Mouse (Mus musculus) neural tube, embryonic 15.5 days (tissue): ENCODE measurements at regions not wholly inside any gene's neighbourhood (a gene's known extent, or its start where the extent isn't known, plus 50 kb on each side); places are given as distances from the start of the nearest gene placed in this dataset.

Source experiments
- ATAC-seq: fragments of 200-750 bp; cut with Nextera tagmentation; 2 replicates; pipeline ENCODE4 v1.8.0; 2017; ENCODE audit warnings: mild to moderate bottlenecking, moderate TSS enrichment, moderate library complexity; ENCODE audit not compliant: low FRiP score
- H3K27ac ChIP-seq: fragments of 300-500 bp; sonication (generic); replicated peaks from 2 replicates; pipeline ENCODE4 v1.5.1; 2015; ENCODE audit warnings: mild to moderate bottlenecking, inconsistent platforms
- H3K27me3 ChIP-seq: fragments of 300-500 bp; sonication (generic); replicated peaks from 2 replicates; pipeline ENCODE4 v1.6.1; 2015; ENCODE audit warnings: inconsistent platforms
- H3K36me3 ChIP-seq: fragments of 300-500 bp; sonication (generic); 2 replicates; pipeline ENCODE4 v1.6.1; 2015; ENCODE audit warnings: inconsistent platforms
- H3K4me1 ChIP-seq: fragments of 300-500 bp; sonication (generic); 2 replicates; pipeline ENCODE4 v1.6.1; 2015; ENCODE audit warnings: inconsistent platforms
- H3K4me2 ChIP-seq: fragments of 300-500 bp; sonication (generic); 2 replicates; pipeline ENCODE4 v1.6.1; 2015; ENCODE audit warnings: inconsistent platforms, mild to moderate bottlenecking, moderate library complexity
- H3K4me3 ChIP-seq: fragments of 300-500 bp; sonication (generic); replicated peaks from 2 replicates; pipeline ENCODE4 v1.5.1; 2015; ENCODE audit warnings: mild to moderate bottlenecking, inconsistent platforms
- H3K9ac ChIP-seq: fragments of 300-500 bp; sonication (generic); replicated peaks from 2 replicates; pipeline ENCODE4 v1.6.1; 2015; ENCODE audit warnings: mild to moderate bottlenecking, inconsistent platforms
- H3K9me3 ChIP-seq: fragments of 300-500 bp; sonication (generic); replicated peaks from 2 replicates; pipeline ENCODE4 v1.6.1; 2016; ENCODE audit warnings: inconsistent platforms
- WGBS: fragments of 180-500 bp; shearing (Covaris S2); methylation state at CpG from one replicate; pipeline ENCODE4 v1.1.7; 2015; ENCODE audit warnings: mixed read lengths; 5-methylcytosine and 5-hydroxymethylcytosine counted together

- H3K9me3 ChIP-seq: no peaks in the 10 kb centered on the region
- no peaks in the 10 kb centered on the region for H3K27me3 ChIP-seq
- no peak overlapping the region for H3K4me3 ChIP-seq
- H3K4me2 ChIP-seq: no peak overlapping the region
- H3K36me3 ChIP-seq: no peaks in the 10 kb centered on the region
- no peak overlapping the region for H3K9ac ChIP-seq
- peak overlapping the region; percentile 48 for H3K27ac ChIP-seq
- WGBS: 17% methylated on average over 9 of the region's 9 CpGs
- H3K4me1 ChIP-seq: peaks cover 6% of the 10 kb centered on the region
- no peak for ATAC-seq
These were observed 68.2 kb upstream of the Shb start for GRCm38 (mm10) chr4:45600520-45600919.

GRCm38 (mm10) chr4:45593435-45593991 is 61.2 kb upstream of the Shb start:
- Histone ChIP-seq H3K27ac (no peak overlapping the region), H3K27me3 (peaks cover 17% of the 10 kb centered on the region; the same call in 1 of the 2 replicates), H3K9ac (no peak overlapping the region), H3K36me3 (no peaks in the 10 kb centered on the region), H3K4me3 (no peak overlapping the region), H3K4me1 (peaks cover 9% of the 10 kb centered on the region), H3K9me3 (no peaks in the 10 kb centered on the region), H3K4me2 (no peak overlapping the region)
- 84% methylated on average over 3 of the region's 3 CpGs for WGBS
- ATAC-seq: no peak

DNA sequence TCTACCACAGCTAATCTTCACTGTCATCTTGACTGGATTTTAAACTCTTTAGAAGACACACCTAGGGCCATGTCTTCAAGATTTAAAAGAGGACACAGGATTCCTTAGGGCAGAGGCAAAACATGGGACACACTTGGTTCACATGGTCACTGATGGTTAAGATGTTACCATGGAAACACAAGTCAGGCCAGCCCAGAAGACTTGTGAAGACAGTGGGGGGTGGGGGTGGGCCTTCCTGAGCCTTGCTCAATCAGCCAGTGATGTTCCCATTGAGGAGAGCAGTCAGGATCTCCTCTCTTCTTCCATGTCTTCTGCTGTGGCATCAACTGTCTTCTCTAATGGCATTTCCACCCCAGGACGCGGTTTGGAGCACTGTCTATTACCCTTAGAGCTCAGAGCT is 60.5 kb upstream of the Shb start:
- H3K27ac ChIP-seq: no peak overlapping the region
- no peaks in the 10 kb centered on the region for H3K9me3 ChIP-seq
- WGBS: 69% methylated on average over 2 of the region's 2 CpGs
- H3K36me3 ChIP-seq: no peaks in the 10 kb centered on the region
- peaks cover 9% of the 10 kb centered on the region for H3K4me1 ChIP-seq
- no peak overlapping the region for H3K4me3 ChIP-seq
- H3K27me3 ChIP-seq: peaks cover 17% of the 10 kb centered on the region; the same call in 1 of the 2 replicates
- ATAC-seq: no peak
- no peak overlapping the region for H3K9ac ChIP-seq
- no peak overlapping the region for H3K4me2 ChIP-seq

DNA sequence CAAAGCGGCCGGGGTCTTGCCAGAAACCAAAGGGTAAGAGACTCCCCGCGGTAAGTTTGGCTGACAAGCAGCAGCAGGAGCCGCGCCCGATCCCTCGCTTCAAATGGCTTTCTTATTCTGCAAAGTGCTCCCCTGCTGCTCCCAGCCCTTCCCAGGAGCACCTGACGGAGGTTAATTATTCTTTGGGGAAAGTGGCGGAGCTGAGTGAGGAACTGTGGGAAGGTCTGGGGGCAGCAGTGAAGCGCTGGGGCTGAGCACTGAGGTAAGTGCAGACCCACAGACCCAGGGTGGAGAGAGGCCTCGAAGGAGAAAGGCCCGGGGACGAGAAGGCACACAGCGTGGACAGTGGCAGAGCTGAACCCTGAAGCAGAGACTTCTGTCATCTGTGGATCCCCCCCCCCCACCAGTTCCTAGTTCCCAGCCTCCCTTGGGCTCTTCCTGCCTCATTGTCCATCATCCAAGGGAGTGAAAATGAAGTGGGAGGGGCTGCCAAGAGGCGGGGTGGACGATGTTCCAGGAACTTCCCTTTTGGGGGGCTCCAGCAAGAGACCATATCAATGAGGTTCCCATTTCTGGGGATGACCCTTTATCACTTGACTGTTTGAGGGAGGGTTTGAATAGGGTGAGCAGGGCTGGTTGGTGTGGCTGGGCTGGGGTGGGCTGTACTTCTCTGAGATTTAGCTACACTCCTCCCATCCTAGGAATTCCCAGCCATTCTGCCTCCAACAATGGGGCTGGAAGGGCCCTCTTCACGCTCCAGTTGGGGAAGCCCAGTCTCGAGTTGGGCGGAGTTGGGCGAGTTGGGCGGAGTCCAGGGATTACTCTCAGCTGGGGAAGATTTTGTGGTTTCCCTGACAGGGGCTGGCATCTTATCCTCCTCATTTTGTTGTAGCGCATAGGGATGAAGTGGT is 59.4 kb upstream of the Shb start:
- Histone ChIP-seq H3K4me2 (peak overlapping the region; percentile 51), H3K27ac (no peak overlapping the region), H3K9me3 (no peaks in the 10 kb centered on the region), H3K36me3 (no peaks in the 10 kb centered on the region), H3K27me3 (peaks cover 17% of the 10 kb centered on the region; the same call in 1 of the 2 replicates), H3K4me3 (peak overlapping the region; percentile 14), H3K4me1 (peaks cover 9% of the 10 kb centered on the region), H3K9ac (no peak overlapping the region)
- 7% methylated on average over 23 of the region's 23 CpGs for WGBS
- no peak for ATAC-seq

DNA sequence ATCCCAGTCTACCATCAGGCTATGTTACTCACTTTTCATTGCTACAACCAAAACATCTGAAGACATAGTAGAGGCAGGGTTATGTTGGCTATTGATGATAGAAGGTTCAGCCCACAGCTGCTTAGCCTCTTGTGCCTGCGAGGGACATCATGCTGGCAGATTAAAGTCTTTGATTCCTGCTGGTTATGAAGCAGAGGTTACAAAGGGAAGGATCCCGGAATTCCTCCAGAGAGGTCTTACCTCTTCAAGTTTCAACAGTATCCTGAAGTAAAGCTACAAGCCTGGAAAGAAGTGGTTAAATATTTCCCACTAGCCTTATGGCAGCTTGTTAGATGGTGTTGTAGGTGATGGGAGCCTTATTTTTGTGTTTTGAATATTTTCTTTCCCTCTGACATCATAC is 58.6 kb upstream of the Shb start:
- Histone ChIP-seq H3K4me1 (peaks cover 9% of the 10 kb centered on the region), H3K9ac (no peak overlapping the region), H3K27me3 (peaks cover 17% of the 10 kb centered on the region; the same call in 1 of the 2 replicates), H3K36me3 (no peaks in the 10 kb centered on the region), H3K4me3 (peak overlapping the region; percentile 14; the same call in 1 of the 2 replicates), H3K27ac (no peak overlapping the region), H3K9me3 (no peaks in the 10 kb centered on the region), H3K4me2 (peak overlapping the region; percentile 51; the same call in 1 of the 2 replicates)
- ATAC-seq: no peak
- WGBS: 16% methylated on average over 2 of the region's 2 CpGs

GRCm38 (mm10) chr4:45588322-45588721 is 56.1 kb upstream of the Shb start:
- Histone ChIP-seq H3K4me3 (no peak overlapping the region), H3K9ac (no peak overlapping the region), H3K27ac (no peak overlapping the region), H3K4me2 (no peak overlapping the region), H3K9me3 (no peaks in the 10 kb centered on the region), H3K36me3 (no peaks in the 10 kb centered on the region), H3K4me1 (peaks cover 9% of the 10 kb centered on the region), H3K27me3 (peaks cover 24% of the 10 kb centered on the region)
- 32% methylated on average over 3 of the region's 3 CpGs for WGBS
- no peak for ATAC-seq

GRCm38 (mm10) chr4:45587202-45587601 is 54.9 kb upstream of the Shb start:
- H3K27me3 ChIP-seq: peaks cover 21% of the 10 kb centered on the region
- H3K36me3 ChIP-seq: no peaks in the 10 kb centered on the region
- no peak overlapping the region for H3K27ac ChIP-seq
- no peaks in the 10 kb centered on the region for H3K9me3 ChIP-seq
- ATAC-seq: no peak
- 71% methylated on average over 2 of the region's 2 CpGs for WGBS
- H3K4me1 ChIP-seq: peaks cover 9% of the 10 kb centered on the region
- H3K4me2 ChIP-seq: no peak overlapping the region
- no peak overlapping the region for H3K9ac ChIP-seq
- no peak overlapping the region for H3K4me3 ChIP-seq

DNA sequence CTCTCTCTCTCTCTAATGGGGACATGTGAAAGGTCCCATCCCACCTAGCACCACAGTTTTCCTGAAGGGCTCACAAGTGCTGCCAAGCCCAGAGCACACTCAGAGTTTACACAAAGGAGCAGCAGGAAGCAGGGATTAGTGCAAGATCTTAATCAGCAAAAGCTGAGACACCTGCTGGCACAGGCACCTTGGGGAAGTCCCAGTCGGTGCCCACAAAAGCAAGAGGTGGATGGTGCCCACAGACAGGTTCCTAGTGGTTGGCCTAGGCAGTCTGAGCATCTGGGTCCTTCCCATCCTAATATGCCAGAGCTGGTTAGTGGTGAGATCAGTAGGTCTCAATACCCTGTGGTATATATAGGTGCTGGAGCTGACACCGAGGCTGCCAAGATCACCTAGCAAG is 54.0 kb upstream of the Shb start:
- Histone ChIP-seq H3K36me3 (no peaks in the 10 kb centered on the region), H3K9ac (no peak overlapping the region), H3K4me2 (no peak overlapping the region), H3K27ac (no peak overlapping the region), H3K27me3 (peaks cover 13% of the 10 kb centered on the region), H3K4me1 (peaks cover 4% of the 10 kb centered on the region), H3K4me3 (no peak overlapping the region), H3K9me3 (no peaks in the 10 kb centered on the region)
- no peak for ATAC-seq
- 54% methylated on average over 2 of the region's 2 CpGs for WGBS

DNA sequence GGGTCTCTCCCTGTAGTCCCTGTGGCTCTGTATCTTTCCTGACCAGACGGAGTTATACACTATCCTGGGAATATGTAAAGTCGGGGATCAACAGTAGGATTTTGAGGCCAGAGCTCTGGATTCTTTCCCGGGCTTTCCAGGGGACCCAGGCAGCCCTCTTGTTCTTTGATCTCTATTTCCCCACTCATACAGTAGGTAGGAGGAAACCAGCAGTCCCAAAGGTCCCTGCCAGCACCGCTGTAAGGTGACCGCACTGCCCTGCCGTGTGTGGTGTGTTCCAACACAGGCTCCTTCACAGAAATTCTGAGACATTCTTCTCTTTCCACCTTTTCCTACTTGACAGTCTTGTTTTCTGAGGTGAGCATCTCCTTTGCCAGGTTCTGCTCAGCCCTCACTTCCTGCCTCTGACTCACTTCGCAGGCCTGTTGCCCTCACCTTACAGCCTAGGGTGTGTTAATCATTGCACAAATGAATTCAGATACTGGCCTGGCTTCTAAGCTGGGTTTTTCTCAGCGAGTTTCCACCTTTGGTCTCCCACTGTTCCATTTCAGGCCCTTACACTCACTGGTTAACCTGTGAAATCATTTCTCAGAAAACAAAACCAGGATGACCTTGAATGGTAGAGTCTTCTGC is 53.0 kb upstream of the Shb start:
- no peak for ATAC-seq
- H3K36me3 ChIP-seq: no peaks in the 10 kb centered on the region
- no peak overlapping the region for H3K4me2 ChIP-seq
- H3K4me1 ChIP-seq: no peaks in the 10 kb centered on the region
- peaks cover 7% of the 10 kb centered on the region; the same call in 1 of the 2 replicates for H3K27me3 ChIP-seq
- H3K4me3 ChIP-seq: no peak overlapping the region
- no peaks in the 10 kb centered on the region for H3K9me3 ChIP-seq
- H3K9ac ChIP-seq: no peak overlapping the region
- no peak overlapping the region for H3K27ac ChIP-seq
- 62% methylated on average over 8 of the region's 8 CpGs for WGBS

DNA sequence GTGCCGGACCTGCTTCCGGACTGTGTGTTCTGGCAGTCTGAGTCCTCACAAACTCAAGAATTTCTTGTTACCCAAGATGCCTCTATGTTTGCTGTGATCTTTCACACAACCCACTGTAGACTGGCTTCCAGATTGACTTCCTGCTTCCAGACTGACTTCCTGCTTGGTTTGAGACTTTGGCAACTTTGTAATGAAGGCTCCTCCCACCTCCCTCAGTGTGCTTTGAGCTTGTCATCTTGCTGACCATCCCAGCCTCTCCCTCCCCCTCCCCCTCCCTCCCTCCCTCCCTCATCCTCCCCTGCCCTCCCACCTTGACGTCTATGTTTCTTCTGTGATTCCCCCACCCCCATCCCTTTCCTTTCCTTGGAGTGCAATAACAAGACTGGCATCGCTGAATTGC is 51.7 kb upstream of the Shb start:
- no peaks in the 10 kb centered on the region for H3K9me3 ChIP-seq
- peaks cover 2% of the 10 kb centered on the region for H3K4me1 ChIP-seq
- no peak overlapping the region for H3K9ac ChIP-seq
- H3K27me3 ChIP-seq: peaks cover 7% of the 10 kb centered on the region; the same call in 1 of the 2 replicates
- H3K4me3 ChIP-seq: no peak overlapping the region
- no peak for ATAC-seq
- 47% methylated on average over 4 of the region's 4 CpGs for WGBS
- no peak overlapping the region for H3K4me2 ChIP-seq
- no peak overlapping the region for H3K27ac ChIP-seq
- H3K36me3 ChIP-seq: no peaks in the 10 kb centered on the region

- Histone ChIP-seq H3K27me3 (peaks cover 7% of the 10 kb centered on the region; the same call in 1 of the 2 replicates), H3K4me2 (no peak overlapping the region), H3K9ac (no peak overlapping the region), H3K27ac (no peak overlapping the region), H3K36me3 (no peaks in the 10 kb centered on the region), H3K9me3 (no peaks in the 10 kb centered on the region), H3K4me1 (peaks cover 6% of the 10 kb centered on the region), H3K4me3 (no peak overlapping the region)
- 58% methylated on average over 5 of the region's 5 CpGs for WGBS
- no peak for ATAC-seq
These were observed 50.2 kb upstream of the Shb start for GRCm38 (mm10) chr4:45582496-45582895.
